Mouse (Mus musculus) forebrain, postnatal 0 days (tissue): ENCODE measurements at regions not wholly inside any gene's neighbourhood (a gene's known extent, or its start where the extent isn't known, plus 50 kb on each side); places are given as distances from the start of the nearest gene placed in this dataset.

Experiments
- ATAC-seq: fragments of 200-750 bp; cut with Nextera tagmentation; 2 replicates; pipeline ENCODE4 v1.8.0; 2017; ENCODE audit warnings: mild to moderate bottlenecking, moderate library complexity
- DNase-seq: peaks from one replicate; pipeline ENCODE4 v3.0.0-alpha.2; 2015
- H3K27ac ChIP-seq: fragments of 300-500 bp; sonication (generic); 2 replicates; pipeline ENCODE4 v1.5.1; 2014; ENCODE audit warnings: low read depth, mild to moderate bottlenecking, antibody characterized with exemption, low read length, moderate library complexity, mixed read lengths
- H3K27me3 ChIP-seq: fragments of 300-500 bp; sonication (generic); 2 replicates; pipeline ENCODE4 v1.6.1; 2014; ENCODE audit warnings: mild to moderate bottlenecking, low read length, mixed read lengths; ENCODE audit not compliant: insufficient read depth
- H3K36me3 ChIP-seq: fragments of 300-500 bp; sonication (generic); 2 replicates; pipeline ENCODE4 v1.6.1; 2014; ENCODE audit warnings: mild to moderate bottlenecking, moderate library complexity; ENCODE audit not compliant: insufficient read depth
- H3K4me1 ChIP-seq: fragments of 300-500 bp; sonication (generic); 2 replicates; pipeline ENCODE4 v1.6.1; 2014; ENCODE audit warnings: antibody characterized with exemption; ENCODE audit not compliant: insufficient read depth
- H3K4me2 ChIP-seq: fragments of 300-500 bp; sonication (generic); 2 replicates; pipeline ENCODE4 v1.6.1; 2014; ENCODE audit warnings: low read depth, mild to moderate bottlenecking, moderate library complexity
- H3K4me3 ChIP-seq: fragments of 300-500 bp; sonication (generic); 2 replicates; pipeline ENCODE4 v1.5.1; 2014; ENCODE audit warnings: low read depth, low read length, mixed read lengths
- H3K9ac ChIP-seq: fragments of 300-500 bp; sonication (generic); 2 replicates; pipeline ENCODE4 v1.6.1; 2014; ENCODE audit warnings: mild to moderate bottlenecking
- H3K9me3 ChIP-seq: fragments of 300-500 bp; sonication (generic); 2 replicates; pipeline ENCODE4 v1.6.1; 2016; ENCODE audit warnings: low read length
- CTCF ChIP-seq: sonication (generic); IDR thresholded peaks from 2 replicates; pipeline ENCODE4 v1.5.1; 2016; ENCODE audit warnings: antibody characterized with exemption, control low read depth, low read depth
- WGBS: fragments of 180-500 bp; shearing (Covaris S2); extraction: QIAGEN DNeasy Blood & Tissue Kit; methylation state at CpG from one replicate; pipeline ENCODE4 v1.1.7; 2014; 5-methylcytosine and 5-hydroxymethylcytosine counted together

- Histone ChIP-seq H3K4me2 (no peak overlapping the region), H3K27me3 (no peaks in the 10 kb centered on the region), H3K9ac (no peak overlapping the region), H3K27ac (no peak overlapping the region), H3K4me1 (no peaks in the 10 kb centered on the region), H3K4me3 (no peak overlapping the region), H3K36me3 (no peaks in the 10 kb centered on the region), H3K9me3 (no peaks in the 10 kb centered on the region)
- no peak for ATAC-seq
- 64% methylated on average over 5 of the region's 5 CpGs for WGBS
- TF ChIP-seq CTCF, result no peak
- no peak for DNase-seq
Observed at GRCm38 (mm10) chr1:12478983-12479763, 1065.3 kb downstream of the A830018L16Rik start.

- Histone ChIP-seq H3K27ac (no peak overlapping the region), H3K4me3 (no peak overlapping the region), H3K27me3 (no peaks in the 10 kb centered on the region), H3K9ac (no peak overlapping the region), H3K36me3 (no peaks in the 10 kb centered on the region), H3K4me1 (no peaks in the 10 kb centered on the region), H3K4me2 (no peak overlapping the region), H3K9me3 (no peaks in the 10 kb centered on the region)
- peak; percentile 17 for DNase-seq
- 53% methylated on average over 3 of the region's 3 CpGs for WGBS
- TF ChIP-seq CTCF, result no peak
- peak; percentile 42; the same call in 1 of the 2 replicates for ATAC-seq
Observed at GRCm38 (mm10) chr1:12500442-12500841, 1086.5 kb downstream of the A830018L16Rik start.

- H3K9me3 ChIP-seq, result no peaks in the 10 kb centered on the region
- H3K27ac ChIP-seq, result no peak overlapping the region
- no peaks in the 10 kb centered on the region for H3K4me1 ChIP-seq
- H3K4me2 ChIP-seq, result no peak overlapping the region
- H3K9ac ChIP-seq, result no peak overlapping the region
- no peak overlapping the region for H3K4me3 ChIP-seq
- no peak for TF ChIP-seq CTCF
- no peaks in the 10 kb centered on the region for H3K27me3 ChIP-seq
- H3K36me3 ChIP-seq, result no peaks in the 10 kb centered on the region
- 67% methylated on average over 3 of the region's 3 CpGs for WGBS
- no peak for ATAC-seq
- DNase-seq, result no peak
Observed at GRCm38 (mm10) chr1:12507997-12508396, 1094.1 kb downstream of the A830018L16Rik start.

- no peak overlapping the region for H3K4me2 ChIP-seq
- WGBS, result 63% methylated on average over 10 of the region's 10 CpGs
- H3K27me3 ChIP-seq, result no peaks in the 10 kb centered on the region
- no peaks in the 10 kb centered on the region for H3K4me1 ChIP-seq
- DNase-seq (no peak), ATAC-seq (no peak)
- H3K36me3 ChIP-seq, result no peaks in the 10 kb centered on the region
- no peak overlapping the region for H3K27ac ChIP-seq
- no peak overlapping the region for H3K4me3 ChIP-seq
- H3K9me3 ChIP-seq, result no peaks in the 10 kb centered on the region
- no peak for TF ChIP-seq CTCF
- no peak overlapping the region for H3K9ac ChIP-seq
Observed at GRCm38 (mm10) chr1:12510129-12510816, 1096.4 kb downstream of the A830018L16Rik start.

GRCm38 (mm10) chr1:12519601-12520000 is 1105.7 kb downstream of the A830018L16Rik start:
- Histone ChIP-seq H3K9ac (no peak overlapping the region), H3K36me3 (no peaks in the 10 kb centered on the region), H3K4me1 (no peaks in the 10 kb centered on the region), H3K4me3 (no peak overlapping the region), H3K9me3 (no peaks in the 10 kb centered on the region), H3K27me3 (no peaks in the 10 kb centered on the region), H3K27ac (no peak overlapping the region), H3K4me2 (no peak overlapping the region)
- ATAC-seq (no peak), DNase-seq (no peak)
- WGBS, result 82% methylated on average over 4 of the region's 4 CpGs
- no peak for TF ChIP-seq CTCF

- Histone ChIP-seq H3K4me1 (no peaks in the 10 kb centered on the region), H3K9me3 (no peaks in the 10 kb centered on the region), H3K27ac (no peak overlapping the region), H3K4me2 (no peak overlapping the region), H3K27me3 (no peaks in the 10 kb centered on the region), H3K9ac (no peak overlapping the region), H3K4me3 (no peak overlapping the region), H3K36me3 (no peaks in the 10 kb centered on the region)
- DNase-seq, result no peak
- WGBS, result 40% methylated on average over 4 of the region's 4 CpGs
- ATAC-seq, result no peak
- no peak for TF ChIP-seq CTCF
Observed at GRCm38 (mm10) chr1:12555859-12556258, 1142.0 kb downstream of the A830018L16Rik start.

GRCm38 (mm10) chr1:12571755-12572358 is 1158.0 kb downstream of the A830018L16Rik start:
- H3K9me3 ChIP-seq, result no peaks in the 10 kb centered on the region
- TF ChIP-seq CTCF, result no peak
- H3K4me2 ChIP-seq, result no peak overlapping the region
- H3K27me3 ChIP-seq, result no peaks in the 10 kb centered on the region
- no peaks in the 10 kb centered on the region for H3K4me1 ChIP-seq
- DNase-seq (no peak), ATAC-seq (no peak)
- H3K36me3 ChIP-seq, result no peaks in the 10 kb centered on the region
- no peak overlapping the region for H3K9ac ChIP-seq
- H3K4me3 ChIP-seq, result no peak overlapping the region
- H3K27ac ChIP-seq, result no peak overlapping the region
- WGBS, result 34% methylated on average over 7 of the region's 7 CpGs
